Mouse (Mus musculus): ENCODE measurements around the gene Ttc6. TPM values are rescaled to one million over a fixed set of nuclear protein-coding genes. Genes with fewer than 3 reads are reported as not detected.

The Ttc6 gene
- polyA plus RNA-seq, 1 experiment, result not detected

GRCm38 (mm10) chr12:57534517-57534878 lies 29.4 kb upstream of the Ttc6 start:
- H3K27me3 ChIP-seq (ENCODE audit: control insufficient read depth, insufficient read depth, insufficient read length), result peaks cover 8% of the 10 kb centered on the region

DNA sequence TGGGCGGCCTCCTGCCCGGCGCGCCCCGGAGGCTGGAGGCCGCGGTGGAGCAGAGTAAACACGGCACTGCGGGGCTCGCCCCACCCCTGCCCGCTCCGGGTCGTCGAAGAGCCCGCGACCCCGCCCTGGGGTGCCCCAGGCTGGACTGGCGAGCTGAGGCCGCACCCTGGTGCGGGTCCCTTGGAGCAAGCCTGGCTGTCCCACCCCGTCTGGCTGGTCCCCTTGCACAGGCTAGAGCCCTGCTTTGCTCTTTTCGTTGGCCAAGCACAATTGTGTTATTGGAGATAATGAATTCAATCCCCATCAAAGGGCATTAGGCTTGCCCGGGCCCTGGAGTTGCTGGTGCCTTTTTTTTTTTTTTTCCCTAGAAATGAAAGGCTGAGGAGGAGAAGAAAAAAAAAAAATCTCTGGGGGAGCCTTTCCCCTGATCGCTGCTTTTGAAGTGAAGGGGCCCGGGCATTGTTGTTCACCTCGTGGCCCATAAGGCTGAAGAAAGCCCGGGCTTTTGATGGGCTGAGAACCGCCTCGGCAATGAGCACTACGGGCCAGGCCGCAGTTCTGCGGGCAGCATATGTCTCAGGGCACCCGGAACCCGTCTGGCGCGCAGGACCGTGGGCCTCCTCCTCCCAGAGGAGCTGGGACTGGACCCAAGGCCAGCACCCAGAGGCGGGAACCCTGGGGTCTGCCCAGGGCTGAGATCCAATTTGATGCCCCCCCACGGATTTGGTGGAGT lies 28.9 kb upstream of the Ttc6 start:
- no peaks in the 10 kb centered on the region for H3K79me2 ChIP-seq (ENCODE audit: control insufficient read depth, insufficient read depth)
- H3K4me3 ChIP-seq (ENCODE audit: insufficient read depth, poor library complexity, severe bottlenecking), result no peak overlapping the region
- no peaks in the 10 kb centered on the region for H3K36me3 ChIP-seq (ENCODE audit: control insufficient read depth, insufficient read depth)
- no peak overlapping the region for H3ac ChIP-seq (ENCODE audit: control insufficient read depth, insufficient read length, low read depth)
- no peaks in the 10 kb centered on the region for H3K79me3 ChIP-seq (ENCODE audit: low read depth)
- TF ChIP-seq MYOG (IDR thresholded peaks at IDR 0.05; ENCODE audit: control insufficient read depth, extremely low read depth, insufficient read length), result no peak
- no peak for TF ChIP-seq CEBPB (IDR thresholded peaks at IDR 0.05; ENCODE audit: low read depth)
- no peak for TF ChIP-seq MAX (IDR thresholded peaks at IDR 0.05)
- TF ChIP-seq USF1 (IDR thresholded peaks at IDR 0.05; ENCODE audit: low read depth), result no peak
- TF ChIP-seq CTCF (IDR thresholded peaks at IDR 0.05; ENCODE audit: control insufficient read depth, insufficient read depth, insufficient read length), result no peak
- TF ChIP-seq MYOD1 (IDR thresholded peaks at IDR 0.05; ENCODE audit: control insufficient read depth, insufficient read length, low read depth), result no peak
- no peak for TF ChIP-seq FOSL1 (IDR thresholded peaks at IDR 0.05; ENCODE audit: insufficient read depth, low read length, poor library complexity, severe bottlenecking)
- peaks cover 11% of the 10 kb centered on the region for H3K27me3 ChIP-seq (ENCODE audit: control insufficient read depth, insufficient read depth, insufficient read length)

More at GRCm38 (mm10) chr12:57534517-57534878, 29.4 kb upstream of the Ttc6 start:
- Histone ChIP-seq H3K36me3 (ENCODE audit: control insufficient read depth, insufficient read depth) (no peaks in the 10 kb centered on the region), H3K79me3 (ENCODE audit: low read depth) (no peaks in the 10 kb centered on the region), H3K4me3 (ENCODE audit: insufficient read depth, poor library complexity, severe bottlenecking) (no peak overlapping the region), H3K79me2 (ENCODE audit: control insufficient read depth, insufficient read depth) (no peaks in the 10 kb centered on the region), H3ac (ENCODE audit: control insufficient read depth, insufficient read length, low read depth) (no peak overlapping the region)
- TF ChIP-seq CEBPB (IDR thresholded peaks at IDR 0.05; ENCODE audit: low read depth) (no peak), MYOD1 (IDR thresholded peaks at IDR 0.05; ENCODE audit: control insufficient read depth, insufficient read length, low read depth) (no peak), CTCF (IDR thresholded peaks at IDR 0.05; ENCODE audit: control insufficient read depth, insufficient read depth, insufficient read length) (no peak), USF1 (IDR thresholded peaks at IDR 0.05; ENCODE audit: low read depth) (no peak), MYOG (IDR thresholded peaks at IDR 0.05; ENCODE audit: control insufficient read depth, extremely low read depth, insufficient read length) (no peak), MAX (IDR thresholded peaks at IDR 0.05) (no peak)

DNA sequence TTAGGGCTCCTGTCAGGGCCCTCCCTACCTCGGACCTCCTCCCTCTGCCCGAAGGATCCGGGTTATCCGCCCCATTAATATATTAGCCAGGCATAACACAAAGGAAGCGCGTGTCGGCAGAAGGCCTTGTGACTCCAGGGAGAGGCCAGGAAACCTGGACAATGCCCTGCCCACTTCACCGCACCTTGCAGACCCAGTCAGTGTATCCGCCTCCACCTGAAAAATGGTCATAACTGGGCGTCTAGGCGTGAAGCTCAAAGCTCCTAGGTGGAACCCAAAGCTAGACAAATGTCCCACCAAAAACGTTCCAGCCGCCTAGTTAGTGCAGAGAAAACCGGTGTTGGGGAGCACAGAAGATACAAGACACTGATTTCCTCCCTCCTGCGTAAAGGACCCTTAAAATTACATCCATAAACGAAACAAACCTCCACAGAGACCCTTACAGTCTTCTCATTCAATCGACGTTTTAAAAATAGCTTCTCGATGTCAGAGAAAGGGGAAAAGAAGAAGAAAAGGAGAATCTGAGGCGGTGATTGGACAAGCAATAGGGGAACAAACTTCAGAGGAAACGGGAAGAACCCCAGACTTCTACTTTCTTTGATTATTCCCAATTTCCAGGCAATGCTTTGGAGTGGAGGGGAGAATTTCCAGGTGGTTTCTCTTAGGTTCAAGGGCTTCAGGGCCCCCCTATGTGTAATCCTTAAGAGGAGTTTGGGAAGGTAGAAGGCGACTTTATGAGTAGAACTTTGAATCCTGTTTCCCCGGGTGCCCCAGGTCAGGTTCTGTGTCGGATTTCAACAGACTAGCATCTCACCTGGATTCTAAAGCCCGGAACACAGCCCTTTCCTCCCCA lies 27.6 kb upstream of the Ttc6 start:
- no peak for TF ChIP-seq FOSL1 (IDR thresholded peaks at IDR 0.05; ENCODE audit: insufficient read depth, low read length, poor library complexity, severe bottlenecking)
- H3K27me3 ChIP-seq (ENCODE audit: control insufficient read depth, insufficient read depth, insufficient read length), result peaks cover 11% of the 10 kb centered on the region

GRCm38 (mm10) chr12:57536909-57537670 lies 26.8 kb upstream of the Ttc6 start:
- Histone ChIP-seq H3K27me3 (ENCODE audit: control insufficient read depth, insufficient read depth, insufficient read length) (peaks cover 11% of the 10 kb centered on the region), H3K79me2 (ENCODE audit: control insufficient read depth, insufficient read depth) (no peaks in the 10 kb centered on the region), H3K4me3 (ENCODE audit: insufficient read depth, poor library complexity, severe bottlenecking) (no peak overlapping the region), H3K79me3 (ENCODE audit: low read depth) (no peaks in the 10 kb centered on the region), H3ac (ENCODE audit: control insufficient read depth, insufficient read length, low read depth) (no peak overlapping the region), H3K36me3 (ENCODE audit: control insufficient read depth, insufficient read depth) (no peaks in the 10 kb centered on the region)
- TF ChIP-seq MYOG (IDR thresholded peaks at IDR 0.05; ENCODE audit: control insufficient read depth, extremely low read depth, insufficient read length), result no peak
- TF ChIP-seq CTCF (IDR thresholded peaks at IDR 0.05; ENCODE audit: control insufficient read depth, insufficient read depth, insufficient read length), result no peak
- no peak for TF ChIP-seq USF1 (IDR thresholded peaks at IDR 0.05; ENCODE audit: low read depth)
- TF ChIP-seq MAX (IDR thresholded peaks at IDR 0.05), result no peak
- TF ChIP-seq CEBPB (IDR thresholded peaks at IDR 0.05; ENCODE audit: low read depth), result no peak
- no peak for TF ChIP-seq FOSL1 (IDR thresholded peaks at IDR 0.05; ENCODE audit: insufficient read depth, low read length, poor library complexity, severe bottlenecking)
- no peak for TF ChIP-seq MYOD1 (IDR thresholded peaks at IDR 0.05; ENCODE audit: control insufficient read depth, insufficient read length, low read depth)

More for the DNA sequence above, 27.6 kb upstream of the Ttc6 start:
- Histone ChIP-seq H3K4me3 (ENCODE audit: insufficient read depth, poor library complexity, severe bottlenecking) (no peak overlapping the region), H3K79me2 (ENCODE audit: control insufficient read depth, insufficient read depth) (no peaks in the 10 kb centered on the region), H3K79me3 (ENCODE audit: low read depth) (no peaks in the 10 kb centered on the region), H3ac (ENCODE audit: control insufficient read depth, insufficient read length, low read depth) (no peak overlapping the region), H3K36me3 (ENCODE audit: control insufficient read depth, insufficient read depth) (no peaks in the 10 kb centered on the region)

DNA sequence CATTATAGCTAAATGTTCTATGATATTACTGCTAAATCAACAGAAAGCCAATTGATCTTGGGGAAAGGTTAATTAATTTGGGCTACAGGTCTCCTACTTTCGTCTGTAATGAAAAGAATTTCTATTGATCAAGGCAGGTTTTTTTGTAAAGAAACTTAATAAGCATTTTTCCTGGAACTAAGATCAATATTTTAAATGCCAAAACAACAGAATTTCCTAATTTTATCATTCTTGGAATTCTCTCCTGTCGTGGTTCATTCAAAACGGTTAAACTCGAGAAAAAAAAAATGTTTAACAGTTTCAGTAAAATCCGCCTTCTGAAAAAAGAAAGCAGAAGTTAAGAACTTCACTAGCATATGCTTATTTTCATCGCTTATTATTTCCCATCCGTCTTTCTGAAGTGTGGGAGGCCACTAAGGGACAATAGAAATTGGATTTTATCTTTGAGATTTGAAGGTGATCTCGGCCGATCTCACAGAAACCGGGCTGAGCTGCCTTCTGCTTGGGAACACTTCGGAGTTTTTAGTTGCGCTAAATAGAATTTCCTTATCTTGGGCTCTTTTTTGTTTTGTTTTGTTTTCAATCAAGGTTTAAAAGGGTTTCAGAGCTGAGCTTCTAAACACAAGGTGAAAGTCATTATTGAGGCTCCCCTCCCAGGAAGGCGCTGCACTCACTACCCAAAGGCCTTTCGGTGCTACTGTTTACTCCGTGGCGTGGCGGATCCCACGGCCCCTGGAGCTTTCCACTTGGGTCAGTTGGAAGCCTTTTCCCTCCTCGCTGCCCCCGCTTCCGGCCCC lies 25.9 kb upstream of the Ttc6 start:
- Histone ChIP-seq H3K36me3 (ENCODE audit: control insufficient read depth, insufficient read depth) (no peaks in the 10 kb centered on the region), H3K4me3 (ENCODE audit: insufficient read depth, poor library complexity, severe bottlenecking) (no peak overlapping the region), H3K79me2 (ENCODE audit: control insufficient read depth, insufficient read depth) (no peaks in the 10 kb centered on the region), H3K27me3 (ENCODE audit: control insufficient read depth, insufficient read depth, insufficient read length) (peaks cover 15% of the 10 kb centered on the region), H3ac (ENCODE audit: control insufficient read depth, insufficient read length, low read depth) (no peak overlapping the region), H3K79me3 (ENCODE audit: low read depth) (no peaks in the 10 kb centered on the region)
- TF ChIP-seq CEBPB (IDR thresholded peaks at IDR 0.05; ENCODE audit: low read depth), result no peak

Measured in C2C12 (cell line).